ENCODE assay signal across 7 mouse cellular contexts in genomic region chr4:141445328-141445720, GRCm38 (mm10). TPM values are rescaled to one million over a fixed set of nuclear protein-coding genes. Genes with fewer than 3 reads are reported as not detected.
A peak's percentile ranks its signal among the peaks of the same experiment; 100 is the strongest.
DNase-seq lines count a peak whose midpoint lies in the region; ATAC-seq and TF ChIP-seq lines count a peak whose summit lies in the region.

No protein-coding gene starts in this region.

- 16% methylated on average over 14 of the region's 14 CpGs for WGBS in lung, postnatal 0 days
- 18% methylated on average over 14 of the region's 14 CpGs for WGBS in embryonic facial prominence, embryonic 10.5 days
- 14% methylated on average over 14 of the region's 14 CpGs for WGBS in intestine, embryonic 15.5 days
- 16% methylated on average over 14 of the region's 14 CpGs for WGBS in neural tube, embryonic 14.5 days

- peaks cover 10% of the 10 kb centered on the region; the same call in 1 of the 2 replicates for H3K4me1 ChIP-seq in lung, postnatal 0 days (ENCODE audit: insufficient read depth, low read depth, low read length)
- peaks cover 25% of the 10 kb centered on the region for H3K4me1 ChIP-seq in embryonic facial prominence, embryonic 10.5 days
- H3K4me1 ChIP-seq in intestine, embryonic 15.5 days (replicated peaks): peaks cover 15% of the 10 kb centered on the region
- H3K4me1 ChIP-seq in neural tube, embryonic 14.5 days (ENCODE audit: control insufficient read depth, insufficient read depth, low read length): peaks cover 7% of the 10 kb centered on the region; the same call in 1 of the 2 replicates

- no peak overlapping the region for H3K27ac ChIP-seq in lung, postnatal 0 days (ENCODE audit: low read length)
- H3K27ac ChIP-seq in embryonic facial prominence, embryonic 10.5 days (replicated peaks): peak overlapping the region; percentile 99
- H3K27ac ChIP-seq in intestine, embryonic 15.5 days: no peak overlapping the region
- no peak overlapping the region for H3K27ac ChIP-seq in neural tube, embryonic 14.5 days (ENCODE audit: low read depth, low read length)

- ATAC-seq in lung, postnatal 0 days: no peak
- ATAC-seq in intestine, embryonic 15.5 days: no peak
- ATAC-seq in neural tube, embryonic 14.5 days (ENCODE audit: low read depth): 0 out of 2 replicates have a peak, but pooled peaks have one; percentile 5

- no peak for TF ChIP-seq EP300 in lung, postnatal 0 days (IDR thresholded peaks at IDR 0.05)

- TF ChIP-seq CTCF in lung, postnatal 0 days (IDR thresholded peaks at IDR 0.05): no peak

- H3K9ac ChIP-seq in lung, postnatal 0 days (replicated peaks; ENCODE audit: low read depth): peak overlapping the region; percentile 65; the same call in 1 of the 2 replicates
- H3K9ac ChIP-seq in intestine, embryonic 15.5 days: peak overlapping the region; percentile 95
- peak overlapping the region; percentile 95 for H3K9ac ChIP-seq in neural tube, embryonic 14.5 days (replicated peaks; ENCODE audit: low read depth, low read length)

- H3K4me2 ChIP-seq in lung, postnatal 0 days (replicated peaks; ENCODE audit: low read depth, low read length): peak overlapping the region; percentile 91
- H3K4me2 ChIP-seq in intestine, embryonic 15.5 days (replicated peaks): peak overlapping the region; percentile 77
- H3K4me2 ChIP-seq in neural tube, embryonic 14.5 days (ENCODE audit: low read depth, low read length): peak overlapping the region; percentile 81

- H3K9me3 ChIP-seq in lung, postnatal 0 days (ENCODE audit: low read length): no peaks in the 10 kb centered on the region
- H3K9me3 ChIP-seq in embryonic facial prominence, embryonic 10.5 days: no peaks in the 10 kb centered on the region
- H3K9me3 ChIP-seq in intestine, embryonic 15.5 days: no peaks in the 10 kb centered on the region
- no peaks in the 10 kb centered on the region for H3K9me3 ChIP-seq in neural tube, embryonic 14.5 days (ENCODE audit: control insufficient read depth, low read length)

- no peaks in the 10 kb centered on the region for H3K27me3 ChIP-seq in lung, postnatal 0 days (replicated peaks; ENCODE audit: insufficient read depth, low read length)
- no peaks in the 10 kb centered on the region for H3K27me3 ChIP-seq in embryonic facial prominence, embryonic 10.5 days (replicated peaks; ENCODE audit: low read depth, poor library complexity, severe bottlenecking)
- no peaks in the 10 kb centered on the region for H3K27me3 ChIP-seq in intestine, embryonic 15.5 days (replicated peaks)
- no peaks in the 10 kb centered on the region for H3K27me3 ChIP-seq in neural tube, embryonic 14.5 days (ENCODE audit: control insufficient read depth, insufficient read depth, low read length)

- no peak for DNase-seq in lung, postnatal 0 days (ENCODE audit: low spot score)
- DNase-seq in lung, postnatal 25 days (ENCODE audit: low spot score): no peak
- no peak for DNase-seq in embryonic facial prominence, embryonic 10.5 days (ENCODE audit: low spot score)
- no peak for DNase-seq in ovary, adult 18-20 months (ENCODE audit: low spot score)
- no peak for DNase-seq in urinary bladder, adult 18-20 months (ENCODE audit: low spot score in 2 of 2)

- peaks cover 5% of the 10 kb centered on the region; the same call in 1 of the 2 replicates for H3K36me3 ChIP-seq in lung, postnatal 0 days (ENCODE audit: insufficient read depth, low read length)
- H3K36me3 ChIP-seq in embryonic facial prominence, embryonic 10.5 days (replicated peaks): peaks cover 42% of the 10 kb centered on the region
- peaks cover 9% of the 10 kb centered on the region for H3K36me3 ChIP-seq in intestine, embryonic 15.5 days
- peaks cover 25% of the 10 kb centered on the region for H3K36me3 ChIP-seq in neural tube, embryonic 14.5 days (ENCODE audit: control insufficient read depth, insufficient read depth, low read length)

- H3K4me3 ChIP-seq in lung, postnatal 0 days (ENCODE audit: low read depth, low read length): peak overlapping the region; percentile 99
- H3K4me3 ChIP-seq in embryonic facial prominence, embryonic 10.5 days: peak overlapping the region; percentile 95
- H3K4me3 ChIP-seq in intestine, embryonic 15.5 days (replicated peaks): peak overlapping the region; percentile 100
- H3K4me3 ChIP-seq in neural tube, embryonic 14.5 days (ENCODE audit: low read depth, low read length): peak overlapping the region; percentile 95

RNA-seq across cellular contexts. Expression of gene Zbtb17, which starts 0.9 kb away (rescaled TPM):
- polyA plus RNA-seq in lung, postnatal 0 days (2015; fragmentation: Nextera tagmentation; extraction: Ambion mirVana): 14.1 and 14.3 TPM in 2 replicates
- polyA plus RNA-seq in embryonic facial prominence, embryonic 10.5 days (2016; fragmentation: Nextera tagmentation; extraction: Ambion mirVana): 59.6 and 62.3 TPM in 2 replicates
- 25.6 and 27.2 TPM in 2 replicates for polyA plus RNA-seq in intestine, embryonic 15.5 days (2015; fragmentation: Nextera tagmentation; extraction: Ambion mirVana)
- 32.2 and 36.6 TPM in 2 replicates for polyA plus RNA-seq in neural tube, embryonic 14.5 days (2014; fragmentation: Nextera tagmentation; extraction: Ambion mirVana)

RNA-seq across cellular contexts. Expression of gene Srarp, which starts 9.4 kb away (rescaled TPM):
- not detected in 2 replicates for polyA plus RNA-seq in lung, postnatal 0 days (2015; fragmentation: Nextera tagmentation; extraction: Ambion mirVana)
- polyA plus RNA-seq in embryonic facial prominence, embryonic 10.5 days (2016; fragmentation: Nextera tagmentation; extraction: Ambion mirVana): not detected in 2 replicates
- not detected in 2 replicates for polyA plus RNA-seq in intestine, embryonic 15.5 days (2015; fragmentation: Nextera tagmentation; extraction: Ambion mirVana)
- 0.39 TPM in 1 of 2 replicates, not detected in the other for polyA plus RNA-seq in neural tube, embryonic 14.5 days (2014; fragmentation: Nextera tagmentation; extraction: Ambion mirVana)

RNA-seq across cellular contexts. Expression of gene Hspb7, which starts 24.7 kb away (rescaled TPM):
- polyA plus RNA-seq in lung, postnatal 0 days (2015; fragmentation: Nextera tagmentation; extraction: Ambion mirVana): 1.9 and 2.3 TPM in 2 replicates
- 0.15 TPM in 1 of 2 replicates, not detected in the other for polyA plus RNA-seq in embryonic facial prominence, embryonic 10.5 days (2016; fragmentation: Nextera tagmentation; extraction: Ambion mirVana)
- 3.0 and 3.1 TPM in 2 replicates for polyA plus RNA-seq in intestine, embryonic 15.5 days (2015; fragmentation: Nextera tagmentation; extraction: Ambion mirVana)
- 0.12 TPM in 1 of 2 replicates, not detected in the other for polyA plus RNA-seq in neural tube, embryonic 14.5 days (2014; fragmentation: Nextera tagmentation; extraction: Ambion mirVana)

RNA-seq across cellular contexts. Expression of gene Clcnkb, which starts 29.5 kb away (rescaled TPM):
- polyA plus RNA-seq in lung, postnatal 0 days (2015; fragmentation: Nextera tagmentation; extraction: Ambion mirVana): not detected in 2 replicates
- 0.15 TPM in 1 of 2 replicates, not detected in the other for polyA plus RNA-seq in embryonic facial prominence, embryonic 10.5 days (2016; fragmentation: Nextera tagmentation; extraction: Ambion mirVana)
- polyA plus RNA-seq in intestine, embryonic 15.5 days (2015; fragmentation: Nextera tagmentation; extraction: Ambion mirVana): not detected in 2 replicates
- not detected in 2 replicates for polyA plus RNA-seq in neural tube, embryonic 14.5 days (2014; fragmentation: Nextera tagmentation; extraction: Ambion mirVana)

RNA-seq across cellular contexts. Expression of gene Clcnka, which starts 46.8 kb away (rescaled TPM):
- polyA plus RNA-seq in lung, postnatal 0 days (2015; fragmentation: Nextera tagmentation; extraction: Ambion mirVana): 0.07 and 0.11 TPM in 2 replicates
- polyA plus RNA-seq in embryonic facial prominence, embryonic 10.5 days (2016; fragmentation: Nextera tagmentation; extraction: Ambion mirVana): 0.21 and 0.37 TPM in 2 replicates
- polyA plus RNA-seq in intestine, embryonic 15.5 days (2015; fragmentation: Nextera tagmentation; extraction: Ambion mirVana): 0.06 and 0.08 TPM in 2 replicates
- polyA plus RNA-seq in neural tube, embryonic 14.5 days (2014; fragmentation: Nextera tagmentation; extraction: Ambion mirVana): 0.33 TPM in 1 of 2 replicates, not detected in the other
